Mouse (Mus musculus) ES-E14 (cell line): Measurements from ENCODE around the gene Fcer1g. TPM values are rescaled to one million over a fixed set of nuclear protein-coding genes. Genes with fewer than 3 reads are reported as not detected.

ENCODE experiments used
- DNase-seq: peaks from one replicate; pipeline ENCODE4 v3.0.0-alpha.2; 2013; ENCODE audit warnings: low read depth, low spot score
- H3K27ac ChIP-seq: 2 replicates; pipeline ENCODE4 v1.5.1; 2012; ENCODE audit warnings: low read depth, mild to moderate bottlenecking, low read length, moderate library complexity, mixed read lengths; ENCODE audit not compliant: poor library complexity, insufficient read depth, severe bottlenecking
- H3K36me3 ChIP-seq: 2 replicates; pipeline ENCODE4 v1.6.1; 2012; ENCODE audit warnings: mild to moderate bottlenecking, low read length, moderate library complexity, mixed read lengths; ENCODE audit not compliant: control insufficient read depth, poor library complexity, insufficient read depth, severe bottlenecking
- H3K4me1 ChIP-seq, 2 experiments: fragments of 150-350 bp in 1 of 2; sonication (generic) in 1 of 2; 2 replicates each; pipeline ENCODE4 v1.6.1; 2012; ENCODE audit warnings: low read length in 2 of 2, mild to moderate bottlenecking in 1 of 2, mixed read lengths in 1 of 2; ENCODE audit not compliant: control insufficient read depth in 2 of 2, insufficient read depth in 2 of 2, poor library complexity in 1 of 2
- H3K4me3 ChIP-seq, 2 experiments: fragments of 150-350 bp in 1 of 2; sonication (generic) in 1 of 2; 2 replicates each; pipeline ENCODE4 v1.5.1; 2012; ENCODE audit warnings: low read length in 2 of 2, low read depth in 1 of 2, mild to moderate bottlenecking in 1 of 2, mixed read lengths in 1 of 2; ENCODE audit not compliant: insufficient read depth in 1 of 2, poor library complexity in 1 of 2, severe bottlenecking in 1 of 2
- H3K9ac ChIP-seq: 2 replicates; pipeline ENCODE4 v1.6.1; 2012; ENCODE audit warnings: low read depth, mild to moderate bottlenecking, low read length, mixed read lengths; ENCODE audit not compliant: poor library complexity, insufficient read depth, severe bottlenecking
- H3K9me3 ChIP-seq: fragments of 150-350 bp; sonication (generic); 2 replicates; pipeline ENCODE4 v1.6.1; 2012; ENCODE audit warnings: low read depth, mild to moderate bottlenecking, low read length; ENCODE audit not compliant: control insufficient read depth, insufficient read depth
- CHD2 ChIP-seq: IDR thresholded peaks from 2 replicates; pipeline ENCODE4 v1.6.1; 2014; ENCODE audit warnings: mild to moderate bottlenecking, low read depth, low read length, inconsistent platforms
- HCFC1 ChIP-seq: IDR thresholded peaks from 2 replicates; pipeline ENCODE4 v1.6.1; 2012; ENCODE audit warnings: low read length, inconsistent platforms, borderline replicate concordance; ENCODE audit not compliant: insufficient read depth
- MAFK ChIP-seq: IDR thresholded peaks from 2 replicates; pipeline ENCODE4 v1.6.1; 2014; ENCODE audit warnings: mild to moderate bottlenecking, low read depth, low read length, inconsistent platforms; ENCODE audit not compliant: insufficient read depth
- ZC3H11A ChIP-seq: IDR thresholded peaks from 2 replicates; pipeline ENCODE4 v1.6.1; 2012; ENCODE audit warnings: low read depth, mild to moderate bottlenecking, inconsistent platforms, low read length, borderline replicate concordance
- ZNF384 ChIP-seq: IDR thresholded peaks from 2 replicates; pipeline ENCODE4 v1.6.1; 2012; ENCODE audit warnings: low read depth, low read length, inconsistent platforms
- in situ Hi-C, 2 experiments: fragments of 600-800 bp; cut with MboI; formaldehyde crosslinking; loops; one replicate each; pipeline ENCODE4 v1.15.1; 2025; ENCODE audit warnings: low sequenced_read_pairs in 2 of 2, inconsistent platforms in 1 of 2; ENCODE audit not compliant: unreplicated experiment in 2 of 2
- total RNA-seq: library from RNA; depleted of rRNA; stranded (reverse); fragments of 300-350 nt; gene quantifications from 2 replicates; pipeline ENCODE4 v1.2.3, GENCODE M21; 2012

Fcer1g gene
- total RNA-seq, 1 experiment: 0.62 TPM

- no peak for DNase-seq
- Histone ChIP-seq H3K9me3 (no peaks in the 10 kb centered on the region), H3K4me3 (no peak overlapping the region), H3K9ac (no peak overlapping the region), H3K36me3 (peaks cover 25% of the 10 kb centered on the region), H3K4me1 (peaks cover 0 to 11% of the 10 kb centered on the region in 2 experiments; a peak in 1 of 4 replicates), H3K27ac (no peak overlapping the region)
- in situ Hi-C loops: loop anchor here in 1 of 2 experiments (25.0 kb wide), 1 partner anchor 346 kb away; the partner anchor contains the start of genes Dusp12 and Gm26620
- TF ChIP-seq MAFK: no peak
- no peak for TF ChIP-seq ZC3H11A
- no peak for TF ChIP-seq CHD2
- no peak for TF ChIP-seq HCFC1
- no peak for TF ChIP-seq ZNF384
Measured at GRCm38 (mm10) chr1:171232800-171233730, 1.1 kb downstream of the Fcer1g start.

DNA sequence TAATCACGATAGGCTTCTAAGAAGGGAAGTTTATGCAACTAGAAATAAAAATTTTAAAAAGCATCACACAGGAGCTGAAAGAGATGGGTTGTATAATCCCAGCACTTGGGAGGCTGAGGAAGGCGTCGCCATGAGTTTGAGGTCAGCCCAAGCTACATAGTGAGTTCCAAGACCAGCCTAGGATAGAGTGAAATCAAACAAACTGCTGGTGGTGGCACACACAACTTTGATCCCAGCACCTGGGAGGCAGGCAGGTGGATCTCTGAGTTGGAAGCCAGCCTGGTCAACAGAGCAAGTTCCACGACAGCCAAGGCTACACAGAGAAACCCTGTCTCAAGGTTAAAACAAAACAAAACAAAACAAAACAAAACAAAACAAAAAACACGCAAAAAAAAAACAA is 1.8 kb downstream of the Fcer1g start:
- Histone ChIP-seq H3K9ac (no peak overlapping the region), H3K36me3 (peaks cover 18% of the 10 kb centered on the region), H3K27ac (no peak overlapping the region), H3K4me1 (peaks cover 0 to 8% of the 10 kb centered on the region in 2 experiments; a peak in 1 of 4 replicates), H3K4me3 (no peak overlapping the region), H3K9me3 (no peaks in the 10 kb centered on the region)
- DNase-seq: no peak
- in situ Hi-C loops: loop anchor here in 1 of 2 experiments (25.0 kb wide), 1 partner anchor 345 kb away; the partner anchor contains the start of genes Dusp12 and Gm26620
- TF ChIP-seq CHD2 (no peak), MAFK (no peak), ZC3H11A (no peak), ZNF384 (no peak), HCFC1 (no peak)

DNA sequence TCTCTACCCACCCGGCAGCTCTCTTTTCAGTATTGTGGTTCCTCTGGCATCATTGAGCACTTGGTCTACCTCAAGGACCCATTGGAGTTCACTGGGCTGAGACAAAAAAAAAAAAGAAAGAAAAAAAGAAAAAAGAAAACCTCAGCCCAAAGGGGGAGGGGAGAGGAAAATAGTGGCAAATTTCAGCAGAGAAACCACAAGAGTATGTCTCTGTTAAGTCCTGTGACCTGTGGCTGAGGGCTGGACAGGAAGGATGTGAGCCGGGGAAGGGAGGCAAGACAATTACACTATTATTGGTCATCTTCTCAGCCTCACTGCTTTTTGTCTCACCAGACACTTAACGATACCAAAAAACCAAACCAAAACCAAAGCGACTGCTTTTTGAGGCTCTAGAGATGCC is 2.3 kb downstream of the Fcer1g start:
- Histone ChIP-seq H3K27ac (no peak overlapping the region), H3K9ac (no peak overlapping the region), H3K36me3 (peaks cover 13% of the 10 kb centered on the region), H3K9me3 (no peaks in the 10 kb centered on the region), H3K4me1 (peaks cover 0 to 8% of the 10 kb centered on the region in 2 experiments; a peak in 1 of 4 replicates), H3K4me3 (no peak overlapping the region)
- DNase-seq: no peak
- in situ Hi-C loops: loop anchor here in 1 of 2 experiments (25.0 kb wide), 1 partner anchor 345 kb away; the partner anchor contains the start of genes Dusp12 and Gm26620
- no peak for TF ChIP-seq ZNF384
- no peak for TF ChIP-seq MAFK
- TF ChIP-seq ZC3H11A: no peak
- no peak for TF ChIP-seq HCFC1
- no peak for TF ChIP-seq CHD2

GRCm38 (mm10) chr1:171230215-171230614 is 4.0 kb downstream of the Fcer1g start:
- Histone ChIP-seq H3K27ac (no peak overlapping the region), H3K36me3 (peaks cover 3% of the 10 kb centered on the region), H3K4me1 (peaks cover 0 to 8% of the 10 kb centered on the region in 2 experiments; a peak in 1 of 4 replicates), H3K9ac (no peak overlapping the region), H3K4me3 (no peak overlapping the region), H3K9me3 (no peaks in the 10 kb centered on the region)
- DNase-seq: no peak
- TF ChIP-seq HCFC1 (no peak), ZC3H11A (no peak), MAFK (no peak), CHD2 (no peak), ZNF384 (no peak)
- in situ Hi-C loops: loop anchor here in 1 of 2 experiments (25.0 kb wide), 1 partner anchor 343 kb away; the partner anchor contains the start of genes Dusp12 and Gm26620

DNA sequence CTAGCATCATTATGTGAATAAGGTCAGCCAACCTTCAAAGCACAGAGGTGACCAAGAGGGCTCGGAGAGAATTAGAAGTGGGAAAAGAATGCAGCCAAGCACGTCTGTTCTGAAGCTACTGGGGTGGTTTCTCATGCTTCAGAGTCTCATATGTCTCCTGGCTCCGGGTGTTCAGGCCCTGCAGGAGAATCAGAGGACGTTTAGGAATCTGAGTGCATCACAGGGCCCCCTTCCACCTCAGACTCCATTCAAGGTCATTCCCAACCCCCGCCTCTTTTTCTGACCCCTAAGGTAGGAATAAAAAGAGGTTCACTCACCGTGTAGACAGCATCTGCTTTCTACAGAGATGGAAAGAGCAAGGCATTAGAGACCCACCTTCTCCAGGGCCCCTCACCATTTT is 4.4 kb downstream of the Fcer1g start:
- Histone ChIP-seq H3K9ac (no peak overlapping the region), H3K9me3 (no peaks in the 10 kb centered on the region), H3K27ac (no peak overlapping the region), H3K4me3 (no peak overlapping the region), H3K36me3 (peaks cover under 1% of the 10 kb centered on the region), H3K4me1 (peaks cover 0 to 10% of the 10 kb centered on the region in 2 experiments; a peak in 1 of 4 replicates)
- no peak for DNase-seq
- TF ChIP-seq ZNF384: no peak
- TF ChIP-seq HCFC1: no peak
- TF ChIP-seq CHD2: no peak
- TF ChIP-seq MAFK: no peak
- no peak for TF ChIP-seq ZC3H11A
- in situ Hi-C loops: loop anchor here in 1 of 2 experiments (25.0 kb wide), 1 partner anchor 342 kb away; the partner anchor contains the start of genes Dusp12 and Gm26620
